Mouse (Mus musculus) liver, embryonic 14.5 days (tissue): Measurements from ENCODE around the gene Usb1.

Experiments
- CTCF ChIP-seq: IDR thresholded peaks from 2 replicates; pipeline ENCODE4 v1.5.1; 2016; ENCODE audit warnings: antibody characterized with exemption, low read depth, control low read depth
- EP300 ChIP-seq: IDR thresholded peaks from 2 replicates; pipeline ENCODE4 v1.6.1; 2016; ENCODE audit warnings: antibody characterized with exemption, low read depth

DNA sequence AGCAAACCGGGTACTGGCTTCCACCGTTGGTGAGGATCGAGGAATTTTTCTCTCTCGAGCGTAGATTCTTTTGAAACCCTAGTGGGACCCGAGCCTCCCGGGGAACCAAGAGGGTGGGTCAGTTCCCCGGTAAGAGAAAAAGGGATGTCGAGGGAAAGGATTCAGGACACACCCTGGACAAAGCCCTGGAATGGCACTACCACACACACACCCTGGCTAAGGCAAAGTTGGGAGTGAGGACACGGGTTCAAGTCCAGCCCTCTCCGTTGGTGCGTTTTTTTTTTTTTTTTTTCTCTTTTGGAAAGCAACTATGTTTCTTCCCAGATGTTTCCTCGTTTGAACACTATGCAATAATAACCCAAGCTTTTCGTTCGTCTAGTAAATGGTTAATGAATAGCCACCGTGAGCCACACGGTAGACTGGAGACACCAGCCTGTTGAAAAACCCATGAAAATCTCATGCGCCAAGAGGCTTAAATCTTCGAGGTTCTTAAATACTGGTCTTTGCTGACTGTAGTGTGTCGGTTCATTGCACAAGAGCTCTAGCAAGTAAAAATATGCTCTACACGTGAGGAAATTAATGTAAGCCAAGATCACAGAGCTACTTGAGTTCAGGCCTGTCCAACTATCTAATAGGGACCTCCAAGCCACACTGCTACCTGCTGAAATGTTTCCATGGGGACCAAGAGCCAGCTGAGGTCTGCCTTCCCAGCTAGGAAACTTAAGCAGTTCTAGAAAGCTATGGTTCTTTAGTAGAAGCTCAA lies 534 bp downstream of the Usb1 start:
- no peak for TF ChIP-seq CTCF
- TF ChIP-seq EP300, result no peak
